Mouse (Mus musculus): ENCODE data around the gene Apmap.
A peak's percentile ranks its signal among the peaks of the same experiment; 100 is the strongest.
"Not testable (repeated sequence)": the region's sequence is repeated elsewhere in the genome, so short reads cannot be mapped to it uniquely, and the experiment has no call there.

Apmap gene

DNA sequence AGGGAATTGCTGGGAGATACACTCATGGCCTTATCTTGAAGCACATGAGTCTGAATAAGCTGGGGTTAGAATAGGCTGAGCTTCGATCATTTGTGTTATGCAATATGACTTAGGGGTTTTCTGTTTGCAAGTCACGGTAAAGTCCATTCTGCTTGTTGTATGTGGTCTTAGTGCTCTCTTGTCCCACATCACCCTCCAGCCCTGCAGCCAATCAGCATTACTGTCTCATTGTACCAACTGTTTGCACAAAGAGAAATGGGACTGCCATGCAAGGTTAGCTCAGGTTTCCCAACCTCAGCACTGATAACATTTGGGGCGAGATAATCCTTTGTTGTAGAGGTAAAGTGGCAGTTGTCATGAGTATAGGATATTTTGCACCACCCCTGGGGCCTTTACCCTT lies 1.7 kb upstream of the Apmap start:
- no peak for DNase-seq (ENCODE audit: low read depth)

DNA sequence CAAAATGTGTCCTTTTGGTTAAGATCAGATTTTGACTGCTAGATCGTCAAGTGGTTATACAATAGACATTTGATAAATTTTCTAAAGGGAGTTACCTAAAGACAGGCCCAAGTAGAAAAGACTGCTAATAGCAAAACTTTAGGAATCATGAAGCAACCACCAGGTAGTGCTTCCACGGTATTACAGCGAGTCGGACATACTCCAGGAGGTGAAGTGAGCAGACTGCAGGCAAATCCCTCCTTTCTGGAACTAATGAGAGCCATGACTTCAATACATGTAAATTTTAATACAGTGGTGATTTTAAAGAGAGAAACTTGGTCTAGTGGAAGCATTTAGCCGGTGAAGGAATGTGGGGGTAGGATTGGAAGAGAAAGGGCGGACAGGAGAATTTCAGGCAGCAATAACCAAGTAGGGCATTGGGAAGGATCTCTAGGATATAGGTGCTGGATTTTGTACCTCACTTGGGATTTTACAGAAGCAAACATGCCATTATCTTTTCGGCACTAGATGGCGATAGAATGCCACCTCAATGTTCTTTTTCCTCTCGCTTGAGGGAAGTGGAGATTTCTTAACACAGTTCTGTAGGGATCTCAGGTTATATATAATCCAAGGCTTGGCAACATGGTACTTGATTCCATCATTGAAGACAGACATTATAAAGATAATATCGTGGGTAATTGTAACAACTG lies 649 bp upstream of the Apmap start:
- peak; percentile 87 for DNase-seq (ENCODE audit: low read depth)

DNA sequence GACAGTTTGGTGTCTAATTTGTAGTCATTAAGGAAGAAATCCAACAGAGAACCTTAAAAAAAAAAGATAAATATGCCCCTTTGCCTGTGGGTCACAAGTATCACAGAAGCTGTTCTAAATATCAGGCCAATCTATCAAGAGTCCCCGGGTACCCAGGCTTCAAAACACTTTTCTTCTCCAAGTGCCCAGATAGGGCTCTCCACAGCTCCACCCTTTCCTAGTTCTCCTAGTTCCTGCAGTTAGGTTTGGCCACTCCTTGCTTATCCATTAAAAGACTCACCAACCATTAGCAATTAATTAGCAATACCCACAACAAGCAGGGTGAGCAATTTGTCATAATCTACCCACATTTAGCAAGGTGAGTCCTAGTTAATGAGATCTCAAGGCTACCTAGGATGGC lies 1.3 kb downstream of the Apmap start:
- no peak for DNase-seq (ENCODE audit: low read depth)

DNA sequence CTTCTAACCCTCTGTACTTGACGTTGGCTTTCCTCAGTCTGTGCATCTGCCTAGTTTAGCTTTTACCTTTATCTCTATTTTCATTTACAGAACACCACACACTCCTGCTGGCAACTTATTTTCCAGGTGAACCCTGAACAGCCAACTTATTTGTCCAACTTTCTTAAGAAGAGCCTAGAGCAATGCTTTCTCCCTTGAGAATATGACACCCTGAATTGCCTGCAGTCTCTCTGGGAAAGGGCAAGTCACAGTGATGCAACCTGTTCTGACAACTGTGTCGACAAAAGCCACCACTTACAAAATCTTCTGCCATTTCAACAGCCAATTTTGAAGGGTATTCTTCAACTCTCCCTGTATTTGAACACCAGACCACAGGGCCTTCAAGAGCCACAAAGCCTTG lies 3.6 kb downstream of the Apmap start:
- DNase-seq (ENCODE audit: low read depth): no peak

DNA sequence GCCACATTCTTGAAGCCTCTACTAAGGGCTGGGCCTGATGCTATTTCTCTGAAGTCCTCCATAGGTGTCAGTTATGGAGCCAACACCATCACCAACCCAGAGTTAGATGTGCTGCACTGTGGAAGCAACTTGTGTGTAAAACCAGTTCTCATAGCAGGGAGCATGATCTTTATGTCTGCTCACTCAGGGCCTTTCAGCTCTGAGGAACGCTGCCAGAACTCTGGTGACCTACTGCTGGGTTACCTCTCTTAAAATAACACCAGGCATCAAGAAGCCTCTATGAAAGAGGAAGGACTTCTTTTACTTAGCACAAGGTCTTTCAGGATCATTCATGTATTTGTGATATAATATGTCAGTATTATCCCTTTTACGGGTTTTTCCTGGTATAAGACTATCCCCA lies 6.2 kb downstream of the Apmap start:
- DNase-seq (ENCODE audit: low read depth): no peak

DNA sequence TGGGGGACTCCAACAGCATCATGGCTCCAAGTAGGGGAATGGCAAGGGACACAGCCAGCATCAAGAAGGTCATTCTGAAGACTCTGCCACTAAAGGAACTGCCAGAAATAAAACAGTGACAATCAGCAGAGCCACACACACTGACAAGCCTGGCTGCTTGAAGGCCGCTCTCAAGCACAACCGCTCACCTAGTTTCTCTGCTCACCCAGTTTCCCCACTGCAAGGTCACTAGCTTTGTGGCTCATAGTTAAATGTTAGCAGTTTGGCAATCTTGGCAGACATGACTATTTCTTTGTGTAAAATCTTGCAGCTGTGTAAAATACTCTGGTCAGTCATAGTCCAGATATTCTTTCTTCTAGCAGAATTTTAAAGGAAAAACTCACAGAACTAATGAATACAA lies 8.1 kb downstream of the Apmap start:
- DNase-seq (ENCODE audit: low read depth): no peak

DNA sequence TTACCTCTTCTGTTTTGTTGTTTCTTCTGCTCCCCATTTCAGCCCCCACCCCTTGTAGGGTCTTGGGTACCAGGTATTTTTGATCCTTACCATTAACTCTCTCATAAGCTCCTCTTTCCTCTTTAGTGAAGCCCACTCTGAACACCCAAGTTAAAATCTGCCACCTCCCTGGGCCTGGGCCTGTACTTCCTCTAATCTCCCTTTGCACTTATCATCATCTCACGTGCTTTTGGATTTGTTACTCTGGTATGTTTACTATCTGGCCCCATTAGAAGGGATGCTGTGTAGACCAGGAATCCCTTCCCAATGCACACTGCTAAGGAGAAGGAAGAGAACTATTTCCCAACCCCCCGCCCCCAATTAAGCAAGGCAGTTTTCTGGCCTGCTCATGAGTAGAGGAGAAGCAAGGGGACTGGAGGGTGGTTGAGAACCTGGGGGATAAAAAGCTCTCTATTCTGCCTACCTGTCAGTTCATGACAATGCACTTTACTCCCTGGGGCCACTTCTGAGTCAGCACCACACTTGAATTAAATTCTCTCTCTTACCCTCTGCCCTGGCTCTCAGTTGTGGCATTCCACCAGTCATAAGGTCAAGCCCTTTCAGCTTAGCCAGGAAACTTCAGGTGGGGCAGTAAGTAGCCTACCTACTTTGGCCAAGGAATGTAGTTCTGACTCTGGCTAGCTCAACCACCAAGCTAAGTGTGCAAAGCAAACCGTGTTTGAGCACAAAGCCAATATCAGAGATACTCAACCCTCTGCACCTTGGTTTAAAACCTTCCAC lies 12.8 kb downstream of the Apmap start:
- DNase-seq (ENCODE audit: low read depth): no peak

DNA sequence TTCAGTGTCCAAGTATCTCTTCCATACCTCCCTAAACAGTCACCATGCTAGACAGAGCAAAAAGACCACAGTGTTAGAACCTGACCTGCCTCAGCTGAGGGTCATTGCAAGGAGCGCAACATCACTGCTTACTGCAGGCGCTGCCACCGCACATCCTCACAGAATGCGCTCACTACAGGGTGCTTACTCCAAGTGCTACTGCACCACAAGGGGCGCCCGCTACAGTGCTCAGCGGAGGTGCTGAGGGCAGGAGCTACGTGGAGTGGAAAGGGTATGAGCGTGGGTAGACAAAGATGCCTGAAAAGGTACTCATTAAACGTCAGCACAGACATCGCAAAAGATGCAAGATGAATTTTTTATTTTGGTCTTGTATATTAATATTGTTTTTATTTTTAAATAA lies 19.3 kb downstream of the Apmap start:
- no peak for DNase-seq (ENCODE audit: low read depth)

DNA sequence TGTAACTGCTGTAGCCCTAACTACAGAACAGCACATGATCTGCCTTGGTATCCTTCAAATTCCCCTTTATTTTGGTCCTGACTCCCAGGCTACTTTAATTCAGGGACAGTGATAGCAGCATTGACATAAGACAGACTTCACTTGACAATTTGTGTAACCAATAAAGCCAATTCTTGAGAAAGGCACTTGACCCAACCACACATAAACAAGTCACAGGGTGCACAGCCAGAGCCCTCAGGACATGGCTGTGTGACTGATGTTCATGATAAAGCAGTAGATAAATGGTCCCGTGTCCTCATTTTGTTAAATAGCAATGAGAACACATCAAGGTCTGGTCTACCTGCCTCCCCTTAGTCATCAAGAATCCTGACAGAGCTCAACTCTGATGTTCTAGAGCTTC lies 28.7 kb downstream of the Apmap start:
- no peak for DNase-seq (ENCODE audit: low read depth)

DNA sequence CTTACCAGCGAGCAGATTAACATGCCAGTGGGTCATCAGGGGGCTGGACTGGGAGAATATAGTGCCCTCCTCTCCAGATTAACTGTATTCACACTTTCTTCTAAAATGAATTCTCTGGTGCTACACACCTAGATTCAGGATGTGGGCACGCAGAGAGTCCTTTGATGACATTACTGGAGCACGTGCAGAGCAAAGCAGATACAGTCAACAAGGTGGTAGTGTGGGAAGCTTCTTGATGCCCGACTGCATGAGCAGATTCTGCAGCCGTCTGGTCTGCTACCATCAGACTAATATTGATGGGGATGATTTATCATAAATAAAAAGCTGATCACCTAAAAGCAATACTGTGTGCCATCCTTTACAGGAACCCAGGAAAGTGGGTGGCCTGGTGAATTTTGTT lies 29.8 kb downstream of the Apmap start:
- DNase-seq (ENCODE audit: low read depth): no peak

DNA sequence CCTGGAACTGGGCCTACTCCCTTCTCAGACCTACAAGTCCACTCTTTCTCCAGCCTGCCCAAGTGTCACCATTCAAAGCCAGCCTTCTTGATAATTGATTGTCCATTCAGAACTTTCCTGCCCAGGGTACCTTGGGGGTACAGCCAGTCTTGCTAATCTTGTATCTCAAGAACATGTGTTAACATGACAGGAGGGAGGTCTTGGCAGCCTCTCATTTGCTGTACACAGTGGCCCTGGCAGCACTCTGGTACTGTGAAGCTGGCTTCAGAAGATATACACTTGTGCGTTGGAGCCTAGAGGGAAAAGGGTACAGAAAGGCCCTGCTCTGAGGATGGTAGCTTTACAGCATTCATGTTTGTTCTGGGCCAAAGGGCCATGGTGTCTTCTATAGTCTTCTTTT lies 32.1 kb downstream of the Apmap start:
- DNase-seq (ENCODE audit: low read depth): no peak

DNA sequence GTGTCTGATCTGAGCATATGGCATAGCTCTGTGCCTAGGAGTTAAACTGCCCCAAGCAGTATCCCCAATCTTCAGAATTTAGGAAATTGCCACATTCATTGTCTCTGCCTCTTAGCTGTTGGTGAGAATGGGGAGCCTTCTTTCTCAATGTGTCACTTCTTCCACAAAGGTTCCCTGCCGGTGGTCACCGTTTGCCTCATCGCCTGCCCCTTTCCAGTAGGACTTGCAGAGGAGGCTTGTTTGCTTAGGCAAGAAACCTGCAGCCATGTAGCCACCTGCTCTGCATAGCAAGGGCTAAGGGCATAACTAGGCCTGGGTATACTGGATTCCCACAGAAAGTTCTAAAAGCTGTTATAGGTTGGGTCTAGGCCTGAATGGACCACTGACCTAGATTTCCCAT lies 35.9 kb downstream of the Apmap start:
- DNase-seq (ENCODE audit: low read depth): no peak

DNA sequence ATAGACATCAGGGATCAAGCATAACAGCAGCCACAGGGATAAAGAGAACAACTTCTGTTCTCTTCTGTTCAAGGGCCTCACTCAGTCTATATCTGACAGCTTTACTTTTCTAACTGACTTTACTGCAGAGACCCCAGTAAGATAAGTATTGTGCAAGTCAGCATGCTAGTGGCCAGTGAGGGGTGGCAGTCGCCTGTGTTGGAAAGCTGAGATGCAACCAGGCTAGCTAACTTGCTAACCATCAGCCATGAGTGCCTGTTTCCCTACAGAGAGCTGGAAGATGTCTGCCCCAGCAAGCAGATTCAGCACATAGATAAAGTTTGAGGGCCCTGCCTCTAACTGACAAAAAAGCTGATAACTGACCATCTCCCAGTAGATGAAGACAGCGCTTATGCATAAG lies 37.6 kb downstream of the Apmap start:
- DNase-seq (ENCODE audit: low read depth): no peak

DNA sequence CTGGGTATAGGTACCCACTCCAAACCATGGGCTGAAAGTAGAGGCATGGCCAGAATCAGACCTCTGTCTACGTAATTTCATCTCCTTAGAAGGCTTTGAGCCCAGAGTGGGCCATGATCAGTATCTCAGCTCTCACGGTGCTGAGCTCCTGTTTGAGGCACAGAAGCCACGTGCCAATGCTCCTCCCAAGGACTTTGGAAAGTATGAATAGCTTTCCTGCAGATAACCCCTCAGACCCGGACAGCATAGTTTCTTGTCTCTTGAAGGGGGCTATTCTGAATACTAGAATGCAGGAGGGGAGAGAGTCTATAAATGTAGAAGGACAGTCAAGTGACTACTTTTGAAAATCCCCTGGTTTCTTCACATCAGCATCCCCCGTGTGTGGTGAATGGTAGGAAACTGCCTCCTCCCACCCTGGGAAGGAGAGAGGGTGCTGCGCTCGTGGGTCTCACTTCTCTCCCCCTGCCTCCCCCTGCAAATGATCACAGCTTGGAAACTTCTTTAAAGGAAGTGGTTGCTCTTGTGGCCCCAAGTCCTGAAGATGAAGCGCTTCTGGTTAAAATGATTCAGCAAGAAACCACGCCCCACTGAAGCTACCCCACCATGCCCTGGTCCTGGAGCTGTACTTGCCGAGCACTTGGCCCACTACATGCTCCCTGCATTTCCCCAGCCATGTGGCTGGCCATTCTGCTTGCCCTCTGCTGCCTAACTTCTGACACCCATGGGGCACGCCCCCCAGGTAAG lies 38.3 kb downstream of the Apmap start, which contains the start of gene Cst7:
TSS of gene Cst7 (plus strand) at position 569 of the 744 bp plus-strand sequence.
- DNase-seq (ENCODE audit: low read depth): no peak

DNA sequence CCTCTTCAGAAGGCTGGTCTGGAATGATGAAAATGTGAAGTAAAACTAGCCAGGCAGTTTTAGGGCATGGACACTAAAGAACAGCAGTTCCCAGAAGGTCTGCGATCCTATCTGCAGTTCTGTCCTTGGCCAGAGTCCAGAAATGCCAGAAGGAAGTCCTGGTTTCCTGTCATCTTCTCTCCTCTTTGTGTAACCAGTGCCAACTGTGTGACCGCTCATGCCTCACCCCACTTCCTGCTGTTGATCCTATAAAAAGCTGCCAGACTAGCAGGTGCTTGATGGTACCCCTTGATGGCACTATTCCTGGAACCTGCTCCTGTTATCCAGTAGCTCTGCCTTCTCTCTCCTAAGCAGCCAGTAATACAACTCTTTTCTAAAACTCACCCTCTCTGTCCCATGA lies 41.3 kb downstream of the Apmap start:
- DNase-seq (ENCODE audit: low read depth): no peak

DNA sequence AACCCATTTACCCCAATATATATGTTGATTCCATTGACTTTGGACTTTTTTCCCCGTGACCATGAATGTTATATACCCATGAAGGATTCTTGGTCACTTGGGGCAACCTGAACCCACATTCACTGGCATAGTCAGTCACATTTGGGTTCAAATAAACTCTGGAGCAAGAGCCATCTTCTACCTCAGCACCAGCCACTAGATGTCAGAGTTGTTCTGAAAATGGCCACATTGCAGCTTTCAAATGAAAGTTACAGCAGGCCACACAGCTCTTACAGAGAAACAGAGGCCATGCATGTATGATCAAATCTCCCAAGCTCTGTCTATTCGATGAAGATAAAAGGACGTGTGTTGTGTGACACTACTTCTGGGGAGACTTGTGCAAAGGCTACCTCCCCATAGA lies 49.8 kb downstream of the Apmap start:
- DNase-seq (ENCODE audit: low read depth): peak; percentile 65

DNA sequence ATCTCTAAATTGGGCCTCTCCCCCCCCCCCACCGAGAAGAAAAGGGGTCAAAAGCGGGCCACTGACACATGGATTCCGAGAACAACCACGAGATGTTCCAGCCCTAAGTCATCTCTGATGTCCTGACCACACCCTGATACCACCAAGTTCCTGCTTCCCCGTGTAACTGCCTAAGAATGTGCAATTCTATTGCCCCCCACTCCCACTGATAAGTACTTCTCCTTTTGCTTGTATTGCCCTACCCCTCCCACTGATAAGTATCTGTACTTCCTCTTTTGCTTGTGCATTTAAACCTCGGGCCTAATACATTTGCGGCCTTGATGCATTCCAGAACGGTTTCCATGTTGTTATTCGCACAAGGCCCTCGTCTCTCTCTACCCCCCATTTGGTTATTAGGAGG lies 58.8 kb downstream of the Apmap start:
- DNase-seq (ENCODE audit: low read depth): not testable (repeated sequence)

All from NIH3T3 (cell line).